Mouse (Mus musculus): ENCODE measurements around the gene Snrnp25. TPM values are rescaled to one million over a fixed set of nuclear protein-coding genes. Genes with fewer than 3 reads are reported as not detected.

Snrnp25 gene
- polyA plus RNA-seq, 1 experiment from 2014 or later, result 87.0 TPM

- DNase-seq (ENCODE audit: low spot score, missing footprints) (peak; percentile 75), ATAC-seq (ENCODE audit: low FRiP score) (no peak)
- H3K9me3 ChIP-seq (ENCODE audit: control insufficient read depth, low read length), result no peaks in the 10 kb centered on the region
- H3K4me3 ChIP-seq (ENCODE audit: low read depth, low read length), result no peak overlapping the region
- no peak overlapping the region for H3K9ac ChIP-seq (ENCODE audit: low read length)
- WGBS, result 94% methylated on average over 1 of the region's 1 CpGs
- no peaks in the 10 kb centered on the region for H3K4me1 ChIP-seq (ENCODE audit: control insufficient read depth, insufficient read depth, low read length)
- no peak overlapping the region for H3K4me2 ChIP-seq
- H3K27me3 ChIP-seq (ENCODE audit: control insufficient read depth, insufficient read depth, low read length), result no peaks in the 10 kb centered on the region
- no peaks in the 10 kb centered on the region; the same call in 1 of the 2 replicates for H3K36me3 ChIP-seq (ENCODE audit: control insufficient read depth, insufficient read depth, low read length)
- H3K27ac ChIP-seq (ENCODE audit: low read depth, low read length), result no peak overlapping the region
Measured at GRCm38 (mm10) chr11:32244617-32245016, 39.4 kb downstream of the Snrnp25 start.

GRCm38 (mm10) chr11:32245614-32246013 lies 40.4 kb downstream of the Snrnp25 start:
- ATAC-seq (ENCODE audit: low FRiP score) (no peak), DNase-seq (ENCODE audit: low spot score, missing footprints) (no peak)
- WGBS, result 92% methylated on average over 6 of the region's 6 CpGs
- Histone ChIP-seq H3K36me3 (ENCODE audit: control insufficient read depth, insufficient read depth, low read length) (no peaks in the 10 kb centered on the region; the same call in 1 of the 2 replicates), H3K27me3 (ENCODE audit: control insufficient read depth, insufficient read depth, low read length) (no peaks in the 10 kb centered on the region), H3K4me1 (ENCODE audit: control insufficient read depth, insufficient read depth, low read length) (no peaks in the 10 kb centered on the region), H3K4me3 (ENCODE audit: low read depth, low read length) (no peak overlapping the region), H3K4me2 (no peak overlapping the region), H3K9ac (ENCODE audit: low read length) (no peak overlapping the region), H3K27ac (ENCODE audit: low read depth, low read length) (no peak overlapping the region), H3K9me3 (ENCODE audit: control insufficient read depth, low read length) (no peaks in the 10 kb centered on the region)

DNA sequence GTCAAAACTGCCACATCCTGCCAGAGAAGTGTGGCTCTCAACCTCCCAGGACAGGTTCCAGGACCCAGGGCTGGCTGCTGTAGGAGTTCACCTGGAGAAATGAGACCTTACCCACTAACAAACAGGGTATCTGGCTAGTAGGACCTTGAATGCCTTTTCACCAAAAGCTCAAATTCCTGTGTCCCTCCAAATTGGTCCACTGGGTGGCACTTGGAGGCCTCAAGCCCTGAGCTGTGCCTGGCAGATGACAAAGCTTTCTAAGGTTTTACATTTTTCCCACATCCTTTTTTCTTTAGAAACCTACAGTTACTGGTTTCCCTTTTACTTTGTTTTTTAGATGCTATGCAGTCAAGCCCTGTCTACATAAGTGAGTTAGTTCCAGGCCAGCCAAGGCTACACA lies 41.9 kb downstream of the Snrnp25 start:
- Histone ChIP-seq H3K4me2 (no peak overlapping the region), H3K27ac (ENCODE audit: low read depth, low read length) (no peak overlapping the region), H3K4me3 (ENCODE audit: low read depth, low read length) (no peak overlapping the region), H3K36me3 (ENCODE audit: control insufficient read depth, insufficient read depth, low read length) (no peaks in the 10 kb centered on the region; the same call in 1 of the 2 replicates), H3K27me3 (ENCODE audit: control insufficient read depth, insufficient read depth, low read length) (no peaks in the 10 kb centered on the region), H3K9me3 (ENCODE audit: control insufficient read depth, low read length) (no peaks in the 10 kb centered on the region), H3K9ac (ENCODE audit: low read length) (no peak overlapping the region), H3K4me1 (ENCODE audit: control insufficient read depth, insufficient read depth, low read length) (no peaks in the 10 kb centered on the region)
- ATAC-seq (ENCODE audit: low FRiP score) (no peak), DNase-seq (ENCODE audit: low spot score, missing footprints) (no peak)

- Histone ChIP-seq H3K4me3 (ENCODE audit: low read depth, low read length) (no peak overlapping the region), H3K4me2 (no peak overlapping the region), H3K4me1 (ENCODE audit: control insufficient read depth, insufficient read depth, low read length) (no peaks in the 10 kb centered on the region), H3K9me3 (ENCODE audit: control insufficient read depth, low read length) (no peaks in the 10 kb centered on the region), H3K27me3 (ENCODE audit: control insufficient read depth, insufficient read depth, low read length) (no peaks in the 10 kb centered on the region), H3K9ac (ENCODE audit: low read length) (no peak overlapping the region), H3K27ac (ENCODE audit: low read depth, low read length) (no peak overlapping the region), H3K36me3 (ENCODE audit: control insufficient read depth, insufficient read depth, low read length) (no peaks in the 10 kb centered on the region; the same call in 1 of the 2 replicates)
- no peak for ATAC-seq (ENCODE audit: low FRiP score)
- DNase-seq (ENCODE audit: low spot score, missing footprints), result no peak
- 90% methylated on average over 3 of the region's 3 CpGs for WGBS
Measured at GRCm38 (mm10) chr11:32248350-32248749, 43.1 kb downstream of the Snrnp25 start.

DNA sequence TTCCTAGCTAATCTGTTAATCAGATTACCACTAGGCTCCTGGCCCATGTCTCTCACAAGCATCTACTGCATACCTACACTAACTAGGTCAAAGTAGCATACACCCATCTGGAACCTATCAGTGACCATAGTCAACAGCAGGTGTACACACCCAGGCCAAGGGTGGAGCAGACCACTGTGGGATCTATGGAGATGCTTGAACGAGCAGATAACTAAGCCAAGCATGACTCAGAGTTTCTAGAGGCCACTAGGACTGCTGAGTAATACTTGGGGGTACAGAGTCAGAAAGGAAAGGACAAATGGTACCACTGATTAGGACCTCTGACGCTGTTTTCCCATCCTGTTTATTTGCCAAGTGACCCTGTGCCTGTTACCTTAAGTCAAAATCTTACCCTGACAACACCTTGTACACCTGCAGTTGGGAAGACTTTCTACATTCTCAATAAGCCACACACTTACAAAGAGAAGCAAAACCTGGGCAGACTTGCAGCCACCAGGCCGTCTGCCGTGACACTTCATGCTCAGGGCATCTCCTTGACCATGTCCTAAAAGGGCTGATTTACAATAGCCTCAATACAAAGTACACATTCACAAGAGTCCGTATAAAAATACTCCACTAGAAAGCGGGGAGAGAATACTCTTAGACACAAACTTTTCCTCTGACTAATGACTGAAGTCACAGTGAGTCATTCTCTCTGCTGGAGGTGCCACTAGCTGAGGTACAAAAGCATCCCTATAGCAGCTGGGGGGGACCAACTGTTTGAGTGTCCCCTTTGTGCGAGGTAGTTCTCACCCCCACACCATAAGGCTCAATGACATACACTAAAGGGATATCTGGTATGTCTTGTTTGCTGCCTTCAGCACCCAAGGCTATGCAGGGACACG lies 45.9 kb downstream of the Snrnp25 start:
- Histone ChIP-seq H3K27ac (ENCODE audit: low read depth, low read length) (no peak overlapping the region), H3K36me3 (ENCODE audit: control insufficient read depth, insufficient read depth, low read length) (no peaks in the 10 kb centered on the region), H3K4me2 (no peak overlapping the region), H3K9ac (ENCODE audit: low read length) (no peak overlapping the region), H3K4me3 (ENCODE audit: low read depth, low read length) (no peak overlapping the region), H3K27me3 (ENCODE audit: control insufficient read depth, insufficient read depth, low read length) (no peaks in the 10 kb centered on the region), H3K9me3 (ENCODE audit: control insufficient read depth, low read length) (no peaks in the 10 kb centered on the region), H3K4me1 (ENCODE audit: control insufficient read depth, insufficient read depth, low read length) (no peaks in the 10 kb centered on the region)
- peak; percentile 38; the same call in 1 of the 2 replicates for ATAC-seq (ENCODE audit: low FRiP score)
- no peak for DNase-seq (ENCODE audit: low spot score, missing footprints)
- 88% methylated on average over 8 of the region's 8 CpGs for WGBS

GRCm38 (mm10) chr11:32253121-32253520 lies 47.9 kb downstream of the Snrnp25 start:
- no peak for ATAC-seq (ENCODE audit: low FRiP score)
- Histone ChIP-seq H3K4me3 (ENCODE audit: low read depth, low read length) (no peak overlapping the region), H3K36me3 (ENCODE audit: control insufficient read depth, insufficient read depth, low read length) (no peaks in the 10 kb centered on the region), H3K4me1 (ENCODE audit: control insufficient read depth, insufficient read depth, low read length) (no peaks in the 10 kb centered on the region), H3K4me2 (no peak overlapping the region), H3K27ac (ENCODE audit: low read depth, low read length) (no peak overlapping the region), H3K9me3 (ENCODE audit: control insufficient read depth, low read length) (no peaks in the 10 kb centered on the region), H3K9ac (ENCODE audit: low read length) (no peak overlapping the region), H3K27me3 (ENCODE audit: control insufficient read depth, insufficient read depth, low read length) (no peaks in the 10 kb centered on the region)
- DNase-seq (ENCODE audit: low spot score, missing footprints), result no peak
- 100% methylated on average over 1 of the region's 1 CpGs for WGBS

GRCm38 (mm10) chr11:32256146-32256545 lies 50.9 kb downstream of the Snrnp25 start:
- no peaks in the 10 kb centered on the region for H3K9me3 ChIP-seq (ENCODE audit: control insufficient read depth, low read length)
- ATAC-seq (ENCODE audit: low FRiP score) (no peak), DNase-seq (ENCODE audit: low spot score, missing footprints) (no peak)
- no peak overlapping the region for H3K27ac ChIP-seq (ENCODE audit: low read depth, low read length)
- WGBS, result 96% methylated on average over 1 of the region's 1 CpGs
- H3K36me3 ChIP-seq (ENCODE audit: control insufficient read depth, insufficient read depth, low read length), result peaks cover 3% of the 10 kb centered on the region; the same call in 1 of the 2 replicates
- H3K27me3 ChIP-seq (ENCODE audit: control insufficient read depth, insufficient read depth, low read length), result no peaks in the 10 kb centered on the region
- H3K9ac ChIP-seq (ENCODE audit: low read length), result no peak overlapping the region
- H3K4me2 ChIP-seq, result no peak overlapping the region
- no peaks in the 10 kb centered on the region for H3K4me1 ChIP-seq (ENCODE audit: control insufficient read depth, insufficient read depth, low read length)
- H3K4me3 ChIP-seq (ENCODE audit: low read depth, low read length), result no peak overlapping the region

GRCm38 (mm10) chr11:32256566-32256965 lies 51.4 kb downstream of the Snrnp25 start:
- no peaks in the 10 kb centered on the region for H3K27me3 ChIP-seq (ENCODE audit: control insufficient read depth, insufficient read depth, low read length)
- H3K9me3 ChIP-seq (ENCODE audit: control insufficient read depth, low read length), result no peaks in the 10 kb centered on the region
- peaks cover 3% of the 10 kb centered on the region; the same call in 1 of the 2 replicates for H3K36me3 ChIP-seq (ENCODE audit: control insufficient read depth, insufficient read depth, low read length)
- H3K9ac ChIP-seq (ENCODE audit: low read length), result no peak overlapping the region
- no peak overlapping the region for H3K27ac ChIP-seq (ENCODE audit: low read depth, low read length)
- H3K4me2 ChIP-seq, result no peak overlapping the region
- WGBS, result 89% methylated on average over 3 of the region's 3 CpGs
- H3K4me3 ChIP-seq (ENCODE audit: low read depth, low read length), result no peak overlapping the region
- ATAC-seq (ENCODE audit: low FRiP score), result no peak
- DNase-seq (ENCODE audit: low spot score, missing footprints), result no peak
- no peaks in the 10 kb centered on the region for H3K4me1 ChIP-seq (ENCODE audit: control insufficient read depth, insufficient read depth, low read length)
